Mouse (Mus musculus) heart, adult 18-20 months (tissue): ENCODE results near the gene Ampd3. TPM values are rescaled to one million over a fixed set of nuclear protein-coding genes. Genes with fewer than 3 reads are reported as not detected.

Experiments
- DNase-seq, 2 experiments: peaks; one replicate each; pipeline ENCODE4 v3.0.0; 2021 to 2022; ENCODE audit warnings: mixed read lengths in 1 of 2
- microRNA-seq, 2 experiments: library from miRNA; unstranded; fragments of <30 nt; microRNA quantifications; one replicate each; pipeline ENCODE4 v1.2.0; 2022
- total RNA-seq, 2 experiments: library from RNA; stranded (reverse); gene quantifications; 2 replicates each; pipeline ENCODE4 v1.2.3; 2021

Gene Ampd3
- total RNA-seq, 2 experiments from 2014 or later = 31.3 to 34.4 TPM

DNA sequence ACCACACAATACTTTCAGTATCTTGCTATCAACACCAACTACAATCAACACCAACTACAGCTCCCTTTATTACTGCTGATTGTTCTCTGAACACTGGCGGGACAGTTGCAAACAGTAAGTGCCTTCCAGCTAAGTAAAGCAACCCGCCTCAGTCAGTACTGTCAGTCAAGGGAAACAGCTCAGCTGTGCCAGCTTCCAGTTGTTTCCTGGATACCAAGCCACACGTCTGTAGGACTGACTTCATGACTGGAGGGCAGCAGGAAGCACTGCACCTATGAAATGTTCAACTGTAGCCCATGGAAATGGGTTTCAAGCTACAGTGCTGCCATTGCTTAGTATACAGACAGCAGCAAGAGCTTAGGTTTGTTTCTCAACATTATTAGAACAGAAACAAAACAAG, 66.5 kb downstream of the Ampd3 start:
- DNase-seq = no peak

DNA sequence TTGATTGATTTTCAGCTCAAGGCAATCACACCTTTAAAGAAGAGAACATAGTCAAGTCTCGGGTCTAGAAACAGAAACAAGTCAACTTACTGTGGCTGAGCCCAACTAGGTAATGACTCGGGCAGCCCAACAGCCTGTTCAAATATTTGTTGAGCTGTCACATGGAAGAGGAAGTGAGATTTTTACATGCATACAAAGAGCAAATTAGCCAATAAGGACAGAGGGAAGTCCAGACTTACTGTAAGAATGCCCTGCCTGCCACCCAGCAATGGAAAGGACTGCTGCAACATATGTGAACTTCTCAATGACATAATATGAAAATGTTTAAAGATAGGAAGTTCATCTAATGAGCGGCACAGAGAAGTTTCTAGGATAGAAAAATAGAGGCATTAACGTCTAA, 72.3 kb downstream of the Ampd3 start:
- no peak for DNase-seq

DNA sequence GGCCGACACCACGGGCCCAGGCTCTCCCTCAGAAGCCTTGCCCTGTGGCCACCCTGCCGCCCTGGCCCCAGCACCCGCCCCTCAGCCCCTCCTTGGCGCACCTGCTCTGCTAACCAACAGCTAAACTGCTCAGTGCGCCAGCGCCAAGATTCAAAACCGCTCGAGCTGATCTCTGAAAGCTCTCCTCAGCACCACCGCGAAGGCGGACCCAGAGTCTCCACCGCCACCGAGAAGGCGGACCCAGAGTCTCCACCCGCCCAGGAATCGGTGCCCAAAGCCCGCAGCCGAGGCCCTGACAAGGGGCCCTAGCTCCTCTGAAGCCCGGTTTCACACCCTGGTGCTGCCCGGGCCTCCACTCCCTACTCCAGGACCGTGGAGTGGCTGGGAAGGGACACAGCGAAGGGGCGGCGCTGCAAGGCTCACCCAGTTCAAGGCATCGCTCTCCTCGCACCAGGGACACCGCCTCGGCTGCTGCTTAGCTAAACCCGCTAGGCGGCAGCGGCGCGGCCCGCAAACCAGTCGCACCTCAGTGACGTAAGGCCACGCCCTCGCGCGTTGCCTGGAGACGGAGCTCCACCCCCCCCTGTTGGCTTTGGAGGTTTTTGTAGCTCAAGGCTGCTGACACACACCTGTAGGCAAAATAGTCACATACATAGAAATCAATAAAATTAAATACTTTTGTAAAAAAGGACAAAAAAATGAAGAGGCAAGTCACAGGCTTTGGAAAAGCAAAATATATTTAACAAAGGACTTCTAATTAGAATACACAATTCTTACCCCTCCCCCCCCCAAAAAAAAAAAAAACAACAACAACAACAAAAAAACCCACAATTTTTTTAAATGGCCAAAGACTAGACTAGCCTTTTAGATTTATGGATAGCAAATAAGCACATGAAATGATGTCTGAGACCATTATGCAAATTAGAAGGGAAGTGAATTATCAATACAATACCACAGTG, 76.2 kb downstream of the Ampd3 start, which contains the start of gene Rnf141:
Gene Rnf141 (minus strand): TSS at position 542 of the 959 bp plus-strand sequence.
- peak; percentile 94 for DNase-seq

DNA sequence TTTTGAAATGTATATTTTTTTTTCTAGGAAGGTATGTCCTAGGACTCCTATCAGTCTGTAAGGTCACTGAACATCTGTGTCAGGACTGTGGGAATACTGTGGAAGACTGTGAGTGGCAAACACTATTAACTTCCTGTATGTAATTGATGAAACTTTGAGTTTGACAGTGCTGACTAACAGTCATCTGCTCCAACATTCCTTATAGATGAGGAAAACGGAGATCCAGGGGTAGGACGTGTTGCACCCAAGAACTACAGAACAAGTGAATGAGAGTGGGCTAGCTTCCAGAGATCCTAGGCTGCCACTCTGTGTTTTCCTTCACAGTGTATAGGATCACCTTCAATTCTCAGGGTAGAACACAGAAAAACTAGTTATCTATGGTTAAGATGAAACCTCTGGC, 79.3 kb downstream of the Ampd3 start:
- no peak for DNase-seq

DNA sequence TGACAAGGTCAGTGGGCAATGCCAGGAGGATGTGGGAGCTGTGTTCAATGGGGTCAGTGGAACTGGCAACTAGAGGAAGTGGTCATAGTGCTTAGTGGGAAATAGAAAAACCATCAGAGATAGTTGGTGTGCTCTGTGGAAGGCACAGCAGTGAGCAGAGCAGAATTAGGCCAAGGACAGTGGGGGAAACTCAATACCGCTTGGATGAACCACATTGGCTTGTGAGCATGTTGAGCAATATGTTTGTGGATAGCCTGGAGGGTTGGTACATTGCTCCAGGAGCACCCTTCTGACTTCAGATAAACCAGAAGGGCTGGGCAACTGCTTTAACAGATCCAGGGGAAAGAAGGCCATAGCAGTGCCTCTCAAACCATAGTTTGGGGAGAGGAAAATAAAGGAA, 80.4 kb downstream of the Ampd3 start:
- DNase-seq = no peak

DNA sequence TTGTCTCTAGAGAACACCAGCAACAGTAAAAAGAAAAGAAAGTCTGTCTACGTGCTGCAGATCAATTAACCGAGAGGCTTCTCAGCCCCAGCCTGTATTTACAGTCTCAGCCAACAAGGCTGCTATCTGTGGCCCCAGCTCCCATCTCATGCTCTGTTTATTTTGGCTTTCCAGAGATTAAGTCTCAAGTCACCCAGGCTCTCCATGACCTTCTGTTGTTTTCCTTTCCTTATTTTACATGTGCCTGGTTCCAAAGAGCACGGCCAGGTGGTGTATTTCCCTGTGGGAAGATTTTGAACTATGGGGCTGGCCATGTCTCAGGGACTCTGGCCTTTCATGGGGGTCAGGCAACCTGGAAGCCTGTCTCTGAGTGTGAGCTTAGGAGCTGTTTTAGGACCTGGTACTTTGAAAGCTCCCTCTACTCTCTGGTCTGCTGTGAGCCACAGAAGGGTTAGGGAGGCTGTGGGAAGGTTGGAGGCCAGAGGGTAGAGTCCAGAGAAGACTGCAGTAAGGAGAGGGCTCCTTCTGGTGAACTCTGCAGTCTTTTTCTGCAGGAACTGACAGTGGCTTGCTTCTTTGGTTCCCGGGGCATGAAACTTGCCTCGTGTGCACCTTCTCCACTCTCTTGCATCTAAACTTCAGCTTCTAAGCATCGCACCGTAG, 83.7 kb downstream of the Ampd3 start:
- no peak for DNase-seq

DNA sequence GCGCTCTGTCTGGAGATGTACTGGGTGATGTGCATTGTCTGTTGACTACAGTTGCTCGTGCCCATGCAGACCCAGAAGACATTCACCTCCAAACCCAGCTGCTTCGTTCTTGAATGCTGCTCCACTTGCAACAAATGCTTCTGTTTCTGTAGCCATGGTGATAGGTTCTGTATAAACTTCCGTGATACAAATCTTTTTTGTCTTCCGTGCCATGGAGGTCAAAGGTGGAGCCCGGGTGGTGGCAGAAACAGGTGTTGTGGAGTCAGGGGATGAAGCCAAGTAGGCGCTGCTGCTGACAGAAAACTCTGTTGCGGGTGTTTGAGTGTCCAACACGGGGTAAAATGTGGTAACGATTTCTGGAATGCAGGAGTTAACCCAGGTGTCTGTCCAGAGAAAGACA, 85.6 kb downstream of the Ampd3 start:
- no peak for DNase-seq

DNA sequence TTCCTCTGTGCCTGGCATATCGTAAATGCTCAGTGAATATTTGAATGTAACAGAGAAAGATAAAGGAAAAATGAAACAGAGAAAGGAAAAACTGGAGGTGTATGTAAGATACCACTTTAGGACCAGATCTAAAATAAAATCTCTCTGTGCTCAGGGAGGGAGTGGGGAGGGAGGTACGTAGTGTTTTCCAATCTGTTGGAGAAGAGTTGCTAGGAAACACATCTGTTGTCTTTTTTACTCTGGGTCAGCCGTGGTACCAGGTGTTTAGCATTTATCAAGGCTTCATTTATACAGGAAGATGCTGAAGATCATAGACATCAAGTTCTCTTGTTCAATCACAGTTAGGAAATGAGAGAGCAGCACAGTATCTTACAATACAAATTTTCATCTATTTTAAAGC, 86.5 kb downstream of the Ampd3 start:
- no peak for DNase-seq

DNA sequence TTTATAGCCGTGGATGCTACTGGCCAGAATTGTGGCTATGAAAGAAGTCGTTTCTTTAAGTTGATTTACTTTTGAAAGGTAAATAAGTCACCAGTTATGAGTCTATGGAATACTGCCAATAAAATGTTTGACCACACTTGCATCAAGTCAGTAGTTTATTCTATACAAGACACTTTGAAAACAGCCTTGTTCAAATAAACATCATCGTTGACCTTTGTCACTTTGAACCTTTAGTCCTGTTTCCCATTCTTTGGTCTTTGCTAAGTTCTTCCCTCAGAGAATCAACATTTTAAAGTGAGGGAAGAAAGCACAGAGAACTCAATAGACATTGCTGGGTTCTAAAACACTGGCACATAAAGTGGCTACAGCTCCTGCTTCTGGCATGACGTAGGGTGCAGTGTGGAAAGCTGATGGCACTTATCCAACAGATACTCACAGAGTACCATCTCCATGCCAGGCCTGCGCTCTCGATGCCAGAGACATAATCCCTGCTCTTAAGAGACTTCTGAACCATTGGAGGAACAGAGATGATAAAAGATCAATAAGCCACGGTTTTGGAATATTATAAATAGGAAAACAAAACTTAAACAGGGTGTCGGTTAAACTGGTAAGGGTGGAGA, 87.0 kb downstream of the Ampd3 start:
- DNase-seq = peak; percentile 55 to 57

DNA sequence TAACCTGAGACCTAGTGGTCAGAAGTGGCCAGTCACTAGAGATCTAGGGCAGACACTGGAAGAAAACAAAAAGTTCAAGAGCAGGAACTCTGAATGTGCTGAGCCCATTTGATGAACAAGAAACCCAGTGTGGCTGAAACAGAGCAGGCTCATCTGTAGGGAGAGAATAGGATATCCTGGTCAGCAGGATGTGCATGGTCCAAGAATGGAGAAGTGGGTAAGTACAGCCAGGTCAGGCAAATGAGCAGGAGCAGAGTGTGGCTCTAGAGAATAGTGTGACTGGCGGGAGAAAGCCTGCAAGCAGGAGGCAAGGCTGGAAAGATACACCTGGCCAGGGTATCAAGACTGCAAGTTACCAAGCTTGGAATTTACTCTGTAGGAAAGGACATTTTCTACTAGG, 87.6 kb downstream of the Ampd3 start:
- no peak for DNase-seq

DNA sequence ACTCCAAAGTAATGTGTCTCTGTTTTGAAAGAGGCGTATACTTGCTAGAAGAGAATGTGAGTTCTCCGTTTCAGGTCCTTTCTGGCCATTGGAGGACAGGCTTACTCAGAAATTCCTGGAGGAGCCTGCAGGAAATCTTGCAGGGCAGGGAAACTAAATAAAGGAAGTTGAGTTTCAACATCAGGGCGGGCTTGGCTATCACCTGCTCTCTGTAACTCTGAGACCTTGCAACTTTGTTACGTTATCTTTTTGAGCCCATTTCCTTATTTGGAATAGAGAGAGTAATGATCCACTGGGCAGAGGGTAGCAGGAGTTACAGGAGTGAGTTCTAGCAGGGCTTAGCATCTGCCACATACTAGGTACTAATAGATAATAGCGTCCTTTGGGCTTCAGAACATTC, 92.1 kb downstream of the Ampd3 start:
- DNase-seq = peak; percentile 46 to 71

Small RNAs within 50 kb of the gene (microRNA-seq; reads per million reads assigned to microRNA genes)
- 0 reads per million in 2 experiments for gene Gm47282

Other genes with a start within 250 kb of the Ampd3 start
- gene Sbf2, start 153.3 kb upstream of the Ampd3 start, total RNA-seq = 10 to 100 TPM; 36.8 to 45.1 TPM
- gene Adm, start 140.5 kb upstream of the Ampd3 start, total RNA-seq = 1 to 10 TPM; 7.5 to 8.8 TPM
- gene Rnf141, start 76.3 kb downstream of the Ampd3 start, total RNA-seq = 10 to 100 TPM; 43.8 to 46.3 TPM
- gene Lyve1, start 95.0 kb downstream of the Ampd3 start, total RNA-seq = 10 to 100 TPM; 22.8 to 26.2 TPM
- gene Mrvi1, start 214.3 kb downstream of the Ampd3 start, total RNA-seq = 10 to 100 TPM; 12.3 to 15.4 TPM